Mouse (Mus musculus) skeletal muscle tissue, postnatal 0 days (tissue): ENCODE results near the gene Cdk14. TPM values are rescaled to one million over a fixed set of nuclear protein-coding genes. Genes with fewer than 3 reads are reported as not detected.

Experiments
- microRNA-seq, 2 experiments: library from miRNA; unstranded; fragments of <30 nt; microRNA quantifications; one replicate each; pipeline ENCODE4; 2016
- polyA plus RNA-seq: library from polyadenylated mRNA; unstranded; fragments of >200 nt; fragmentation: Nextera tagmentation; extraction: Ambion mirVana; gene quantifications from 2 replicates; pipeline ENCODE4 v1.2.1, GENCODE M21; 2015

Cdk14 gene
- polyA plus RNA-seq: 10.1 and 10.3 TPM in 2 replicates

GRCm38 (mm10) chr5:5419992-5420455, at the start of gene Cdk14:
TSS of gene Cdk14 (minus strand) at chr5:5420312.

DNA sequence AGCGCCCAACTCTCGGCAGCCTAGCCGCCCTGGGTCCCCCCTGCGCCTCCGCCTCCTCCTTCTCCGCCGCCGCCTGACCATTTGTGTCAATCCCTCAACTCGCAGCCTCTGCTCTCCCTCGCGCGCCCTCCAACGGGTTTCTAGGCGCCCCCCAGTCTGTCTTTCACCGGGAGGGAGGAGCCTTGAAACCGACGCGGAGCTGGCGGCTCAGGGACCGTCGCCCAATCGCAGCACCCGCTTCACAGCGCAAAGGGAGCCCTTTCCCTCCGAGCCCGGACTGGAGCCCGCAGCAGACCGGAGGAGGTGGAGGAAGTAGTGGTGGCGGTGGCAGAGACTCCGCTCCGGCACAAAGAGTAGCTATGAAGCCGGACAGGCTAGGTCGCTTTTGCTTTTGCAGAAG, 662.2 kb downstream of the Cdk14 start, which contains the start of gene Fzd1:
Gene Fzd1, minus strand, starts transcription at position 134 of the 400 bp plus-strand sequence.

Small RNA genes within 50 kb of the gene (microRNA-seq; reads per million reads assigned to microRNA genes)
- 0 reads per million in 2 experiments for gene Gm25037
- 0 reads per million in 2 experiments for gene Gm44483

Other genes starting within 250 kb of the Cdk14 start
- not detected in 2 replicates for gene 1700015F17Rik, start 58.8 kb upstream of the Cdk14 start, polyA plus RNA-seq
- 9.8 and 10.8 TPM in 2 replicates for gene Cldn12, start 94.6 kb upstream of the Cdk14 start, polyA plus RNA-seq
- gene Gtpbp10, start 139.2 kb upstream of the Cdk14 start, polyA plus RNA-seq: 9.7 and 10.8 TPM in 2 replicates
- 0.37 and 0.41 TPM in 2 replicates for gene Gm8773, start 153.5 kb upstream of the Cdk14 start, polyA plus RNA-seq
- 0.52 and 0.67 TPM in 2 replicates for gene Cfap69, start 243.9 kb upstream of the Cdk14 start, polyA plus RNA-seq